Mouse (Mus musculus) embryonic facial prominence, embryonic 14.5 days (tissue): ENCODE results near the gene Cgnl1. TPM values are rescaled to one million over a fixed set of nuclear protein-coding genes. Genes with fewer than 3 reads are reported as not detected.

Experiments used
- ATAC-seq: fragments of 200-750 bp; cut with Nextera tagmentation; 2 replicates; pipeline ENCODE4 v1.8.0; 2017; ENCODE audit warnings: low read depth, moderate number of reproducible peaks, moderate TSS enrichment
- DNase-seq: peaks from one replicate; pipeline ENCODE4 v3.0.0-alpha.2; 2015; ENCODE audit warnings: low spot score
- H3K27ac ChIP-seq: fragments of 300-500 bp; sonication (generic); replicated peaks from 2 replicates; pipeline ENCODE4 v1.5.1; 2014; ENCODE audit warnings: low read depth, mild to moderate bottlenecking, low read length, moderate library complexity
- H3K27me3 ChIP-seq: fragments of 300-500 bp; sonication (generic); replicated peaks from 2 replicates; pipeline ENCODE4 v1.6.1; 2014; ENCODE audit warnings: low read length; ENCODE audit not compliant: control insufficient read depth, insufficient read depth
- H3K36me3 ChIP-seq: fragments of 300-500 bp; sonication (generic); 2 replicates; pipeline ENCODE4 v1.6.1; 2014; ENCODE audit warnings: low read length, mixed read lengths; ENCODE audit not compliant: control insufficient read depth, insufficient read depth
- H3K4me1 ChIP-seq: fragments of 300-500 bp; sonication (generic); 2 replicates; pipeline ENCODE4 v1.6.1; 2014; ENCODE audit warnings: antibody characterized with exemption, low read length; ENCODE audit not compliant: control insufficient read depth, insufficient read depth
- H3K4me2 ChIP-seq: fragments of 300-500 bp; sonication (generic); 2 replicates; pipeline ENCODE4 v1.6.1; 2014; ENCODE audit warnings: low read depth, mild to moderate bottlenecking, low read length, moderate library complexity, mixed read lengths
- H3K4me3 ChIP-seq: fragments of 300-500 bp; sonication (generic); 2 replicates; pipeline ENCODE4 v1.5.1; 2014; ENCODE audit warnings: low read depth, mild to moderate bottlenecking, low read length
- H3K9ac ChIP-seq: fragments of 300-500 bp; sonication (generic); 2 replicates; pipeline ENCODE4 v1.6.1; 2014; ENCODE audit warnings: low read depth, mild to moderate bottlenecking, low read length, moderate library complexity, mixed read lengths
- H3K9me3 ChIP-seq: fragments of 300-500 bp; sonication (generic); 2 replicates; pipeline ENCODE4 v1.6.1; 2016; ENCODE audit warnings: low read length; ENCODE audit not compliant: control insufficient read depth
- WGBS: fragments of 180-500 bp; shearing (Covaris S2); extraction: QIAGEN DNeasy Blood & Tissue Kit; methylation state at CpG from one replicate; pipeline ENCODE4 v1.1.7; 2014; 5-methylcytosine and 5-hydroxymethylcytosine counted together
- polyA plus RNA-seq: library from polyadenylated mRNA; unstranded; fragments of >200 nt; fragmentation: Nextera tagmentation; extraction: Ambion mirVana; gene quantifications from 2 replicates; pipeline ENCODE4 v1.2.1, GENCODE M21; 2014

Gene Cgnl1
- polyA plus RNA-seq, 1 experiment from 2014 or later = 12.6 TPM

- DNase-seq (no peak), ATAC-seq (no peak)
- no peak overlapping the region for H3K9ac ChIP-seq
- peaks cover 6% of the 10 kb centered on the region; the same call in 1 of the 2 replicates for H3K9me3 ChIP-seq
- H3K4me3 ChIP-seq = no peak overlapping the region
- H3K27ac ChIP-seq = no peak overlapping the region
- no peaks in the 10 kb centered on the region for H3K36me3 ChIP-seq
- peaks cover 4% of the 10 kb centered on the region; the same call in 1 of the 2 replicates for H3K4me1 ChIP-seq
- H3K27me3 ChIP-seq = no peaks in the 10 kb centered on the region
- H3K4me2 ChIP-seq = no peak overlapping the region
- WGBS = 91% methylated on average over 1 of the region's 1 CpGs
These were observed 114.2 kb downstream of the Cgnl1 start for GRCm38 (mm10) chr9:71657199-71657598.

DNA sequence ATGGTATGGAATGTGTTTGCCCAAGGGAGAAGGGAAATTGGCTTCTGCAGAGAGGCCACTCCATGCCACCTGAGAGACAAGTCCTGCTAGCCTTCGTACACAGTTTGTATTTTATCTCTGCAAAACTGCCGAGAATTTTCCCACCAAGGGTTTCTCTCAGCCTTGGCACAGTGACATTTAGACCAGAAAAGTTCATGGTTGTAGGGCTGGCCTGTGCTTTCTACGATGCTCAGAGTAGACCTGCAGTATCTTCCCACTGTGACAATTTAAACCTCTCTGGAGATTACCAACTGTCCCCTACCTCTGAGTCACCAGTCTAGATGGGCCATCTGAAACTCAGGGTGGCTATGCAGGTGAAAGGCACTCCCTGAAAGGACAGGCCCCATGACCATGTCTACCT lies 116.5 kb downstream of the Cgnl1 start:
- Histone ChIP-seq H3K9ac (no peak overlapping the region), H3K9me3 (peaks cover 6% of the 10 kb centered on the region; the same call in 1 of the 2 replicates), H3K27me3 (no peaks in the 10 kb centered on the region), H3K36me3 (no peaks in the 10 kb centered on the region), H3K4me2 (no peak overlapping the region), H3K27ac (no peak overlapping the region), H3K4me1 (no peaks in the 10 kb centered on the region), H3K4me3 (no peak overlapping the region)
- WGBS = 69% methylated on average over 3 of the region's 3 CpGs
- DNase-seq (no peak), ATAC-seq (no peak)

DNA sequence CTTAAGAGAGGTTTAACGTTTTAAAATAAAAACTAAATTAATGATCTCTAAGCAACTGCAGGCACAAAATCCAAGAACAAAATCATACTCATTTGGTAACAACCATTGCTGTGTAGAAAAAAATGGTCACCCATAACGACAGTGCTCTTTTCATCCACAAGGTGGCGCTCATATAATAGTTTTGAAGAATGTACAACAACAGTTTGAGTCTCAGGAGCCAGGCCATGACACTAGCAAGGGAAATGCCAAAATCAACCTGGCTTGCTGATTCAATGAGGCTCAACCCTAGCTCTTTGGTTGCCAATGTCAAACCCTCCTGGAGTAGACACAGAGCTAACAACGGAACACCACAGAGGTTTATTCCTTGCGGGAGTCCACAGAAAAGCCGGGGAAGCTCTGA lies 125.3 kb downstream of the Cgnl1 start:
- no peaks in the 10 kb centered on the region for H3K36me3 ChIP-seq
- WGBS = 33% methylated on average over 6 of the region's 6 CpGs
- no peak overlapping the region for H3K4me2 ChIP-seq
- DNase-seq (peak; percentile 86), ATAC-seq (peak; percentile 55)
- H3K9me3 ChIP-seq = no peaks in the 10 kb centered on the region
- no peaks in the 10 kb centered on the region for H3K4me1 ChIP-seq
- no peak overlapping the region for H3K27ac ChIP-seq
- no peaks in the 10 kb centered on the region for H3K27me3 ChIP-seq
- H3K9ac ChIP-seq = no peak overlapping the region
- H3K4me3 ChIP-seq = no peak overlapping the region

GRCm38 (mm10) chr9:71643611-71644010 lies 127.8 kb downstream of the Cgnl1 start:
- WGBS = 91% methylated on average over 4 of the region's 4 CpGs
- Histone ChIP-seq H3K4me1 (no peaks in the 10 kb centered on the region), H3K4me2 (no peak overlapping the region), H3K27me3 (no peaks in the 10 kb centered on the region), H3K36me3 (no peaks in the 10 kb centered on the region), H3K27ac (no peak overlapping the region), H3K4me3 (no peak overlapping the region), H3K9ac (no peak overlapping the region), H3K9me3 (no peaks in the 10 kb centered on the region)
- DNase-seq (no peak), ATAC-seq (no peak)

DNA sequence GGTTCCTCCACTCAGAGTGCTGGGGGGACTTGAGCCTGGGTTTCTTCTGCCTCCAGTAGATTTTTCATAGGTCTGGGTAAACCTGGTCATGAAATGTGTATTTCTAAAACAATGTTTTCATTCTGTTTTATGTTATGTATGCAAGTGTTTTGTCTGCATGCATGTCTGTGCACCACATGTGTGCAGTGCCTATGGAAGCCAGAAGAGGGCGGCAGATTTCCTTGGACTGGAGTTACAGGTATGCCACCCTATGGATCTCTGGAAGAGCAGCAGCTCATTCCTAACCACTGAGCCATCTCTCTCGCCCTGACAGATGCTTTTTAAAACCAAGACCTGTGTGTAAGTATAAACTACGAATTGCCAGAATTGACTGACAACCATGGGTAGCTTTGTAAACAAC lies 129.1 kb downstream of the Cgnl1 start:
- WGBS = 90% methylated on average over 3 of the region's 3 CpGs

DNA sequence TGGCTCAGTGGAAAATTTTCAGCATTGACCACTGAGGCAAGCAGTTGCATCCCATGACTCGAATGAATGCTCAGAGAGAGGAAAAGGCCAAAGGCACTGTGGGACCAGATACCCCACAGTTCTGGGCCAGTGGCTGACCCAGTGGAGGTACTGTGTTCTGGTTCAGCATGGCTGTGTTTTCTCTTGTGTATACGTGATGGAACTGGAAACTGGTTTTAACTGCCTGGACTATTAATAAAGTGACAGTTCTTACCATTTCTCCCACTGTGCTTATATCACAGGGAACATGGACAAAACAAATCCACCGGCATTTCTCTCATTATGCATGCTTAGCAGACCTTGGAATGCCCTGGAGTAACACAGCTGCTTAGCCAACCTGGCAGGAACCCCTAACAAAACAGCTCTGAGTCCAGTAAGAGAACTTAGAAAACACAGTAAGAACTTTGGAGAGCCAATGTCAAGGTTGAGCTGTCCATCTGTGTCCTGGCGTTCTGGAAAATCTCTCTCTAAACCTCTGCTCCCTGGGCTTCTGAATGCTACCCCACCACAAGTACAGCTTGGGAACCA lies 131.0 kb downstream of the Cgnl1 start:
- Histone ChIP-seq H3K4me2 (no peak overlapping the region), H3K4me1 (no peaks in the 10 kb centered on the region), H3K9ac (no peak overlapping the region), H3K27me3 (no peaks in the 10 kb centered on the region), H3K27ac (no peak overlapping the region), H3K4me3 (no peak overlapping the region), H3K36me3 (no peaks in the 10 kb centered on the region), H3K9me3 (no peaks in the 10 kb centered on the region)
- ATAC-seq (no peak), DNase-seq (no peak)
- 70% methylated on average over 4 of the region's 4 CpGs for WGBS

More for the DNA sequence above, 129.1 kb downstream of the Cgnl1 start:
- no peak overlapping the region for H3K27ac ChIP-seq
- no peaks in the 10 kb centered on the region for H3K9me3 ChIP-seq
- no peak overlapping the region for H3K4me2 ChIP-seq
- H3K9ac ChIP-seq = no peak overlapping the region
- DNase-seq = no peak
- no peak overlapping the region for H3K4me3 ChIP-seq
- H3K27me3 ChIP-seq = no peaks in the 10 kb centered on the region
- no peaks in the 10 kb centered on the region for H3K36me3 ChIP-seq
- no peaks in the 10 kb centered on the region for H3K4me1 ChIP-seq
- ATAC-seq = no peak

DNA sequence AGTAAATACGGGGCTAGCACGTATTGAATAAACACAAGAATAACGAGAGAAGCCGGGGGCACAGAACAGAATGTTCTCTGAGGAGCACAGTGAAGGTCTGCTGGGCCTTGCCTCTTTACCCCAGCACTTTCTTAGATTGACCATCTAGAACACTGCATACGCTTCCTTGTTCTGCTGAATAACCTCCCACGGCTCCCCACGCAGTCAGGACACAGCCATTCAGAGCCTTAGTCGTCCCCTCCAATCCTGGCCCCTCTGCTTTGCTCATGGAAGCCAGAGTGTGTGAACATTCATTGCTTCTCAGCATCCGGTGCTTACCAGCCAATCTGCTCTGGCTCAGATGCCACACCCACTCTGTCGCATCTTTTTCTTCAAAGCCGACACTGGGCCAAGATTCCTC lies 133.2 kb downstream of the Cgnl1 start:
- ATAC-seq = no peak

GRCm38 (mm10) chr9:71636854-71637253 lies 134.5 kb downstream of the Cgnl1 start:
- Histone ChIP-seq H3K4me3 (no peak overlapping the region), H3K27ac (no peak overlapping the region), H3K4me1 (no peaks in the 10 kb centered on the region), H3K27me3 (no peaks in the 10 kb centered on the region), H3K36me3 (0 out of 2 replicates have a peak, but pooled peaks cover 2% of the 10 kb centered on the region), H3K9ac (no peak overlapping the region), H3K4me2 (no peak overlapping the region), H3K9me3 (peaks cover 8% of the 10 kb centered on the region)
- peak; percentile 65 for DNase-seq
- ATAC-seq = peak; percentile 79; the same call in 1 of the 2 replicates
- WGBS = 94% methylated on average over 1 of the region's 1 CpGs

More for the DNA sequence above, 133.2 kb downstream of the Cgnl1 start:
- Histone ChIP-seq H3K36me3 (no peaks in the 10 kb centered on the region), H3K4me1 (no peaks in the 10 kb centered on the region), H3K4me2 (no peak overlapping the region), H3K27ac (no peak overlapping the region), H3K27me3 (no peaks in the 10 kb centered on the region), H3K9ac (no peak overlapping the region), H3K4me3 (no peak overlapping the region), H3K9me3 (peaks cover 8% of the 10 kb centered on the region)
- WGBS = 72% methylated on average over 11 of the region's 11 CpGs
- DNase-seq = no peak

GRCm38 (mm10) chr9:71635627-71636026 lies 135.8 kb downstream of the Cgnl1 start:
- no peak for ATAC-seq
- 36% methylated on average over 1 of the region's 1 CpGs for WGBS

More at GRCm38 (mm10) chr9:71635627-71636026, 135.8 kb downstream of the Cgnl1 start:
- DNase-seq = no peak
- no peak overlapping the region for H3K4me2 ChIP-seq
- H3K27ac ChIP-seq = no peak overlapping the region
- 0 out of 2 replicates have a peak, but pooled peaks cover 5% of the 10 kb centered on the region for H3K36me3 ChIP-seq
- no peaks in the 10 kb centered on the region for H3K27me3 ChIP-seq
- no peaks in the 10 kb centered on the region for H3K4me1 ChIP-seq
- peaks cover 8% of the 10 kb centered on the region for H3K9me3 ChIP-seq
- H3K9ac ChIP-seq = no peak overlapping the region
- H3K4me3 ChIP-seq = no peak overlapping the region
